Mouse (Mus musculus) limb, embryonic 14.5 days (tissue): ENCODE measurements around the gene Slc46a3. TPM values are rescaled to one million over a fixed set of nuclear protein-coding genes. Genes with fewer than 3 reads are reported as not detected.

Experiments
- ATAC-seq: fragments of 200-750 bp; cut with Nextera tagmentation; 2 replicates; pipeline ENCODE4 v1.8.0; 2017; ENCODE audit warnings: low read depth, moderate number of reproducible peaks, moderate TSS enrichment; ENCODE audit not compliant: low FRiP score
- DNase-seq: peaks from one replicate; pipeline ENCODE4 v3.0.0-alpha.2; 2015; ENCODE audit warnings: low spot score
- H3K27ac ChIP-seq: fragments of 300-500 bp; sonication (generic); replicated peaks from 2 replicates; pipeline ENCODE4 v1.5.1; 2014; ENCODE audit warnings: low read depth, mild to moderate bottlenecking, low read length, moderate library complexity, mixed read lengths
- H3K27me3 ChIP-seq: fragments of 300-500 bp; sonication (generic); 2 replicates; pipeline ENCODE4 v1.6.1; 2014; ENCODE audit warnings: low read length, mixed read lengths; ENCODE audit not compliant: control insufficient read depth, insufficient read depth
- H3K36me3 ChIP-seq: fragments of 300-500 bp; sonication (generic); 2 replicates; pipeline ENCODE4 v1.6.1; 2014; ENCODE audit warnings: mild to moderate bottlenecking, low read length, moderate library complexity, mixed read lengths; ENCODE audit not compliant: control insufficient read depth, insufficient read depth
- H3K4me1 ChIP-seq: fragments of 300-500 bp; sonication (generic); 2 replicates; pipeline ENCODE4 v1.6.1; 2014; ENCODE audit warnings: antibody characterized with exemption, low read length, mixed read lengths; ENCODE audit not compliant: control insufficient read depth, insufficient read depth
- H3K4me2 ChIP-seq: fragments of 300-500 bp; sonication (generic); replicated peaks from 2 replicates; pipeline ENCODE4 v1.6.1; 2014; ENCODE audit warnings: low read depth, mild to moderate bottlenecking, low read length, moderate library complexity; ENCODE audit not compliant: severe bottlenecking
- H3K4me3 ChIP-seq: fragments of 300-500 bp; sonication (generic); replicated peaks from 2 replicates; pipeline ENCODE4 v1.5.1; 2014; ENCODE audit warnings: low read length
- H3K9ac ChIP-seq: fragments of 300-500 bp; sonication (generic); 2 replicates; pipeline ENCODE4 v1.6.1; 2014; ENCODE audit warnings: mild to moderate bottlenecking, low read depth, low read length, moderate library complexity; ENCODE audit not compliant: severe bottlenecking
- H3K9me3 ChIP-seq: fragments of 300-500 bp; sonication (generic); 2 replicates; pipeline ENCODE4 v1.6.1; 2016; ENCODE audit warnings: low read length; ENCODE audit not compliant: control insufficient read depth
- POLR2A ChIP-seq: fragments of 200-500 bp; IDR thresholded peaks from 2 replicates; pipeline ENCODE4 v1.8.0; 2012; ENCODE audit warnings: inconsistent platforms, mild to moderate bottlenecking, moderate library complexity, borderline replicate concordance; ENCODE audit not compliant: insufficient read depth, insufficient read length; ENCODE audit errors: extremely low read depth
- WGBS: fragments of 180-500 bp; shearing (Covaris S2); extraction: QIAGEN DNeasy Blood & Tissue Kit; methylation state at CpG from one replicate; pipeline ENCODE4 v1.1.7; 2014; 5-methylcytosine and 5-hydroxymethylcytosine counted together
- polyA plus RNA-seq, 2 experiments: library from polyadenylated mRNA; depleted of rRNA in 1 of 2; stranded (reverse) in 1 of 2; unstranded in 1 of 2; fragments of >200 nt; fragmentation: Nextera tagmentation in 1 of 2; extraction: Ambion mirVana in 1 of 2; gene quantifications; 2 replicates each; pipeline versions ENCODE4 v1.2.1 to v1.2.3; 2012 to 2014

Slc46a3 gene
- polyA plus RNA-seq, 2 experiments: 3.0 to 3.4 TPM

- Histone ChIP-seq H3K36me3 (no peaks in the 10 kb centered on the region), H3K27me3 (no peaks in the 10 kb centered on the region), H3K4me1 (0 out of 2 replicates have a peak, but pooled peaks cover 4% of the 10 kb centered on the region), H3K9ac (no peak overlapping the region), H3K27ac (no peak overlapping the region), H3K4me2 (no peak overlapping the region), H3K4me3 (no peak overlapping the region), H3K9me3 (no peaks in the 10 kb centered on the region)
- DNase-seq: no peak
- WGBS: 84% methylated on average over 4 of the region's 5 CpGs
- TF ChIP-seq POLR2A: no peak
- ATAC-seq: no peak
These were observed 17.1 kb upstream of the Slc46a3 start for GRCm38 (mm10) chr5:147911744-147912143.

DNA sequence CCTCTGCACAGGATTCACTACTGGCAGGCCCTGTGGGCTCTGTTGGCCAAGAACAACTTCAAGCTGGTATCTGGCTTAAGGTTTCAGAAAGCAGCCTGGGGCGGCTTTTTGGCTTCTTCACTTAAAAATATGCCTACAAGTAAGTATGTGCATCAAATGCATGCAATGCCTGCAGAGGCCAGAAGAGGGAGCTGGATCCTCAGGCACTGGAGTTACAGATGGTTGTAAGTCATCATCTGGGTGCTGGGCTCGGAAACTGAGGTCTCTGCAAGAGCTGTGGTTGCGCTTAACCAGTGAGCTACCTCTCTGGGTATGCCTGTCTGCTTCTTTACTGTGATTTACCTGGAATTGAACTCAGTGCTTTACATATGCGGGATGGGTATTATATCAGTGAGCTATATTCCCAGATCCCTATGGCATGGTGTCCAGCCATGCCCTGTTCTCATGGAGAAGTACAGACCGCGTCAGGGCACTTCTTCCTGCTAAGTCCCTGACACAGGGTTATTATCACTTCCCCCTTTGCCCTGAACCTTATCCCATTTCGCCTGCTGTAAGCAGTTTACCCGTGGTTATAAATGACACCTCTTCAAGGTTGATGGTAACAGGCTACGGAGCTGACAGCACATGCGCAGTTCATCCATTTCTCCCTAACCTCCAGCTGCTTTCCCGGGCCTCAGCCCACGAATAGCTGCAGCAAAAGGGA lies 16.3 kb upstream of the Slc46a3 start:
- WGBS: 81% methylated on average over 12 of the region's 12 CpGs
- H3K4me3 ChIP-seq: no peak overlapping the region
- H3K4me1 ChIP-seq: 0 out of 2 replicates have a peak, but pooled peaks cover 4% of the 10 kb centered on the region
- H3K9me3 ChIP-seq: no peaks in the 10 kb centered on the region
- no peak for TF ChIP-seq POLR2A
- H3K27me3 ChIP-seq: no peaks in the 10 kb centered on the region
- no peak overlapping the region for H3K4me2 ChIP-seq
- H3K9ac ChIP-seq: no peak overlapping the region
- no peak for DNase-seq
- H3K27ac ChIP-seq: no peak overlapping the region
- H3K36me3 ChIP-seq: no peaks in the 10 kb centered on the region
- ATAC-seq: no peak

DNA sequence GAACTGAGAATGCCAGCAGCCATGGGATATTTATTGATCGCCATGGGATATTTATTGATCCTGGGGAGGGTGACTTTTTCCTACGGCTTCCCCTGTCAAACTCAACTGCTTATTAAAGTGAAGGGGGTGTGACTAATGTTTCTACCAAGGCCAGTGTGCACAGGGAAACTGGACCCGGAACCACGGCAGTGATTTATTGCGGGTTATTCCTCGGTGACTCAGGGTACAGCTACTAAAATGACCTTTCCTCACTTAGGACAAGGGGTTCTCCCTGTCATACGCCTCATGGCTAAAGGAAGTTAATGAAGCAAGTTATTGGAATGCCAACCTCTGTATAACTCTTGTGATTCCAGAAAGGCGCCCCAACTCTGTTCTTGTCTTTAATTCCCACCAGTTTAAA lies 13.2 kb upstream of the Slc46a3 start:
- Histone ChIP-seq H3K9me3 (no peaks in the 10 kb centered on the region), H3K4me2 (no peak overlapping the region), H3K36me3 (no peaks in the 10 kb centered on the region), H3K4me1 (no peaks in the 10 kb centered on the region), H3K27me3 (no peaks in the 10 kb centered on the region), H3K4me3 (no peak overlapping the region), H3K9ac (no peak overlapping the region), H3K27ac (no peak overlapping the region)
- DNase-seq (no peak), ATAC-seq (no peak)
- TF ChIP-seq POLR2A: no peak
- WGBS: 87% methylated on average over 8 of the region's 8 CpGs

DNA sequence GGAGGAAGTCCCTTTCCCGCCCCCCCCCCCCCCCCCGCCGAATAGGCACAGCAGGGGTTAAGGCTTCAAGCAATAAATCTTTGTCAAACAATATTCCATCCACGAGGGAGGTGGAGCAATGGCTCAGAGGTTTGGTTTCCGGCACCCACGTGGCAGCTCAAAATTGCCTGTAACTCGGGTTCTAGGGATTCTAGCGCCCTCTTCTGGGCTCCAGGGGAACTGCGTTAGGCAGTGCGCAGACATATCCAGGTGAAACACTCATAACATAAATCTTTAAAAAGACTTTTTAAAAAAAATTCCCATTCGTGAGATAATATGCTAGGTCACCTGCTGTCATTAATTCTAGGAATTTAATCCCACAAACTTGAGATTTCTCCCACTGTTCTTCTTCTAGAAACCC lies 12.5 kb upstream of the Slc46a3 start:
- Histone ChIP-seq H3K9ac (no peak overlapping the region), H3K4me2 (no peak overlapping the region), H3K27me3 (no peaks in the 10 kb centered on the region), H3K4me1 (no peaks in the 10 kb centered on the region), H3K36me3 (no peaks in the 10 kb centered on the region), H3K27ac (no peak overlapping the region), H3K4me3 (no peak overlapping the region), H3K9me3 (no peaks in the 10 kb centered on the region)
- no peak for TF ChIP-seq POLR2A
- ATAC-seq: no peak
- WGBS: 54% methylated on average over 11 of the region's 11 CpGs
- DNase-seq: no peak

DNA sequence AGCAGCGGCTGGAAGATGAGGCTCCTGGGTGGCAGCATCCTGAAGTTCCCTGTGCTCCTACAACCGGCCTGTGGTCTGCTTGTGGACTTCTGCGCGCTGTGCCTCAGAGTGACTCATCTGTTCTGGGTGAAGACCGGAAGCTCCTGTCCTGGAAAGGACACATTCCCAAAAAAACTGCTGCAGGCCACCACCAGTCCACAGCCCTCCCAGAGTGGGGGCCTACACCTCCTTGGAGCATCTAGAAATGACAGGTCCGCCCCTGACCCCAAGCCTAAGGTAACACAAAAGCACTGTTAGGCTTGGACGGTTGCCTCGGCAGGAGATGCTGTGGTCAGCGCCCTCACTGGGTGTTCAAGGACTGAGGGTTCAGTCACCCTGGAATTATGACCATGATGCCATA lies 8.6 kb upstream of the Slc46a3 start:
- no peak for TF ChIP-seq POLR2A
- H3K4me3 ChIP-seq: no peak overlapping the region
- H3K27me3 ChIP-seq: no peaks in the 10 kb centered on the region
- no peaks in the 10 kb centered on the region for H3K4me1 ChIP-seq
- no peak for ATAC-seq
- H3K4me2 ChIP-seq: no peak overlapping the region
- no peak overlapping the region for H3K9ac ChIP-seq
- DNase-seq: no peak
- no peaks in the 10 kb centered on the region for H3K36me3 ChIP-seq
- no peaks in the 10 kb centered on the region for H3K9me3 ChIP-seq
- WGBS: 90% methylated on average over 9 of the region's 9 CpGs
- H3K27ac ChIP-seq: no peak overlapping the region
